Mouse (Mus musculus) lung, postnatal 0 days (tissue): ENCODE measurements around the gene Gm5965.

ENCODE experiments used
- CTCF ChIP-seq: IDR thresholded peaks from 2 replicates; pipeline ENCODE4 v1.5.1; 2016; ENCODE audit warnings: antibody characterized with exemption, mild to moderate bottlenecking
- EP300 ChIP-seq: IDR thresholded peaks from 2 replicates; pipeline ENCODE4 v1.6.1; 2016; ENCODE audit warnings: antibody characterized with exemption, mild to moderate bottlenecking, control low read depth

- TF ChIP-seq CTCF (no peak), EP300 (no peak)
Measured at GRCm38 (mm10) chr16:88747943-88748342, 29.8 kb upstream of the Gm5965 start.
